Mouse (Mus musculus) common myeloid progenitor, adult 5-6 weeks (primary cell): ENCODE results near the gene Fmn2. TPM values are rescaled to one million over a fixed set of nuclear protein-coding genes. Genes with fewer than 3 reads are reported as not detected.

ENCODE experiments used
- ATAC-seq: replicated peaks from 2 replicates; pipeline ENCODE4 v1.8.0; 2016; ENCODE audit warnings: low read depth, mild to moderate bottlenecking, moderate TSS enrichment, inconsistent platforms; ENCODE audit not compliant: poor library complexity, severe bottlenecking
- total RNA-seq: library from RNA; stranded (forward); fragments of 200-1000, 187-1606 nt; gene quantifications from 2 replicates; pipeline ENCODE4 v1.2.3, GENCODE M21; 2017

The Fmn2 gene
- total RNA-seq, 1 experiment from 2014 or later: 0.59 TPM

GRCm38 (mm10) chr1:174649421-174649826 is 147.8 kb downstream of the Fmn2 start:
- ATAC-seq: no peak

- no peak for ATAC-seq
These were observed 152.9 kb downstream of the Fmn2 start for GRCm38 (mm10) chr1:174654565-174654964.

- no peak for ATAC-seq
These were observed 153.7 kb downstream of the Fmn2 start for GRCm38 (mm10) chr1:174655354-174655753.

DNA sequence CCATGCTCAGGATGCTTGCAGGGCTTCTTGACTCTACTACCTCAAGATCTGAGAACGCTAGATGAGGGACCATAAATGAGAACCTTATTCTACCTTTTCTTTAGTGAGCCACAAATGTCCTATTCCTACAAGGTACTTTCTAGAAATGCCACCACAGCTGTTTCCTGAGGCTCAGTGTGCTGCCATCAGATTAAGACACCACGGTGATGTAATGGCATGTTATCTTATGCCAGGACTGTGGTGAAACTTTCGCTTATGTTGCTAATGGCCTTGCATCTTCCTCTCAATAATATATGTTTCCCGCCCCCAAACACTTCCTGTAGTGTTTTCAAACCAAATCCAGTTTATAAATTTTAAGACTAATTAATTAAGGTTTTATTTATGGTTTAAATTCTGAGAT is 154.9 kb downstream of the Fmn2 start:
- peak; percentile 85 for ATAC-seq

DNA sequence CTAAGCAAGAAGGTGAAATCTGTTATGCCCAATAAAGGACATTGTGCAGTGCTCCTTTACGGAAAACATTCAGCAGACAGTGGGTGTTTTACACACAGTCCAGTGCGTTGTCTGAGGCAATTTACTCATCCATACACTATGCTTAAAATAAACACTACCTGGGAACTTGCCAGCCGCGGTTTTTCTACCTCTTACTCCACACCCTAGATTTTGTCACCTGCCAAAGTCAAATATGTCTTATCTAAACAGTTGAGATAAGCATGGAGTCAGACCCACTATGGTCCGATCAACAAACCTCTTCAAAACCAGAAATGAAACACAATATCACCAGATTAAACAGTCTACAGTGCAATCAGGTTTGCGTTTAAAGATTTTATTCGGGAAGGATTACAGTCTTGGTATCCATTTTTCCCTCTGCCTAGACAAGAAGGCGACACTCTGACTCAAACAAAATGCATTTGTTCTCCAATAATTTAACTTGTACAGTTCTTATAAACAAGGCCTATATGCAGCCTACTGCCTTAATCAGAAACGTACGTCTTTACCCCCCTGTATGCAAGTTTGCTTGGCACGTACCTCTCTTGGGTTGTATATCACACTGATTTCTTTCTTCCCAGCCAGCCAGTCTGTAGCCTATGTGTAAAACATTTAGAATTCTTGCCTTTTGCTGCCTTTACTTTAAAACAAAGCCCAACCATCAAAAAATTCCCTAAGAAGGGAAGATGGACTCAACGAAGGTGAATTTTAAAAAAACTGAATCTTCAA is 158.0 kb downstream of the Fmn2 start:
- no peak for ATAC-seq

GRCm38 (mm10) chr1:174665116-174665515 is 163.5 kb downstream of the Fmn2 start:
- no peak for ATAC-seq

- no peak for ATAC-seq
These were observed 167.5 kb downstream of the Fmn2 start for GRCm38 (mm10) chr1:174669132-174669531.

DNA sequence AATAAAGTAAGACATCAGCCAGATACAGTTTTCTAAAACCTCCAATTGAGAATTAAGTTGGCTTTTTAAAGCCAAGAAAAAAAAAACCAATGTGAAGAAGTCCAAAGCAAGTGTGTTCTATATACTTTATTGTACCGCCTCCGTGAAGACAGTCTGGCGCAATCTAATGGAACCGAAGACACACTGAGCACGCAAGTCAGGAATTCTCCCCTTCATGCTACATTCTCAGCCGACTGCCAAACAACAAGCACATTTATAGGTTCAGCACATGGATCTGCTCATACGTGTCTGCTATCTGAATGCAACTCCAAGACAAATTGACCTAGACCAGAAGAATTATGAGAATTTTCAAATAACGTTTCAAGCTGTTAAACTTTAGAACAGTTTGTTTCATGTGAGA is 169.2 kb downstream of the Fmn2 start:
- ATAC-seq: no peak

- ATAC-seq: peak; percentile 76
These were observed 173.0 kb downstream of the Fmn2 start for GRCm38 (mm10) chr1:174674586-174674985.

DNA sequence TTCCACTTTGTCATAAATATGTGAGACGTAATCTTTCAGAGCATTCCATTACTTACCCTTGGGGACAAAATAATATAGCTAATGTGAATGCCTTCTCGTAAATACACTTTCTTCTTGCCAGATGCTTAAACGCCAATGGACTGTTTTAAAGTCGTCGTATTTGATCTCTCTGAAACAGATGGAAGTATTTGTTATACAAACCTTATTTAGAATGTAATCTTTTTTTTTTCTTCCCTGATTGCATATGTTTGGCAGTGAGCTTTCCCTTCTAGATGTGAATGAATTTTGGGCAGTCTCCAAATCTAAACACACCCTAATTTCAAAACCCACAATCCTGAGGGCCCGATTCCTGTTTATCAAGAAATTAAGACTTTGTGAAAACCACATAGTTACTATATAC is 173.7 kb downstream of the Fmn2 start:
- no peak for ATAC-seq

GRCm38 (mm10) chr1:174676187-174676586 is 174.6 kb downstream of the Fmn2 start:
- ATAC-seq: no peak

DNA sequence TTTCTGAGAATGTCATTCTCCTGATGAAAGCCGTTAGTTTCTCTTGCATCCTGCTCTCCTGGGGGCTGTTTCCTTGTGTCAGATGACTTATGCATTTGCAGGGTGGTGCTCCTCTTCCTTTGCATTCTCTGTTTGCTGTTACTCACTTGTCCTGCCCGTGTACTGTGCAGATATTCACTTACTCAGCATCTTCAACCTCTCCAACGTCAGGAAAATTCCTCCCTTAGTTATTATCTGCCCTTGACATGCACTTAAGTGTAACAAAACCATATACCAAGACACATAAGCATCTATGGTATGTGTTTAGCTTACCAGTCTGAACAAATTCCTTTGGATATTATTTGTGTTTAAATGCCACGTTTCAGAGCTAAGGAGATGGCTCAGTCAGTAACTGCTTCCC is 175.6 kb downstream of the Fmn2 start:
- ATAC-seq: no peak

- no peak for ATAC-seq
These were observed 187.7 kb downstream of the Fmn2 start for GRCm38 (mm10) chr1:174689301-174689700.

DNA sequence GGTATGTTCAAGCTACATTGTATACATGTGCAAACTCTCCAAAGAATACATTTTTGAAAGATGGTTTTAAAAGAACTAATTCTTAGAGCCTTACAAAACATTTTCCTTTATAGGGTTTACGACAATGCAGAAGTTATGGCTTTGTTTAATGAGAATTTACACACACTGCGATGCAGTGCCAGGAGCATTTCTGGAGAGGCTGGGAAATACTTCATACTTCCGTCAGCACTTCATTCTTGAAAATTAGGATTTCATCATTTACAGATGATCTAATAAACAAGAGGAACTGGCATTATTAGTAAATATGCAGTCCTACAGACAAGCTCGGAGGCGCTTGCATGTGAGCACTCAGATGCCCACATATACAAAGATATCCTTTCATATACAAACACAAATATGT is 199.2 kb downstream of the Fmn2 start:
- no peak for ATAC-seq

DNA sequence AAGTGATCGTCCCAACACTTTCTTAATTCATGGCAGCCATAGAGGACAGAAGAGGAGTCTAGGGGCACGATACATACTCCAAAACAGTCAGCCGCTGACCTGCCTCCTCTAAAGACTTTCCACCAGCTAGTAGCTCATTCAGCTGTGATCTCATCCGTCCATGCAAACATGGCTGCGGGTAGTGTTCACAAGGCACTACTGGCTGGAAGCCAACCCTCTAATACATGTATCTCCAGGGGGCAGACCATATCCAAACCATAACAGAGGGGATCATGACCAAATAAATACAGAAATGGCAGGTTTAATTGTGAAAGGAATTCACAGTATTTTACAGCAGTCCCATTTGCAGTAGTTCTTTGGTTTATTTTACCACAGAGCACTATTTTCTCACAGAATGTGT is 200.2 kb downstream of the Fmn2 start:
- ATAC-seq: no peak

DNA sequence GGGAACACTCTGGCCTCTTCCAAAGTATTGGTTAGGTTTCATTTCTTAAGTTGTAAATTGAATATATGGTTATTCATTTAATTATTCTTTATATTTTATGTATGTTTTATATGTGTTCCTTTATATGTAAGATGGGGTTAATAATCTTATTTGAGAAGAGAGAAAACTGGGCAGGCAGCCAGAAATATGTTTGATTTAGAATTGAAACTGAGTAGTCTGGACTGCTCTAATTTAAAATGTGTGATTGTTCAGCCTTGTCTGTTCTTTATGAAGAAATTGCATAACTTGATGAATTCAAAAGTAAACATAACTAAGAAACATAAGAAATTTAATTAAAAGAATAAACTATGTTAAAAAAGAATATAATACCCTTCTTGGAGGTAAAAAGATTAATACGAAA is 202.3 kb downstream of the Fmn2 start:
- no peak for ATAC-seq

GRCm38 (mm10) chr1:174719729-174720458 is 218.3 kb downstream of the Fmn2 start:
- no peak for ATAC-seq

- ATAC-seq: no peak
These were observed 227.1 kb downstream of the Fmn2 start for GRCm38 (mm10) chr1:174728771-174729170.

DNA sequence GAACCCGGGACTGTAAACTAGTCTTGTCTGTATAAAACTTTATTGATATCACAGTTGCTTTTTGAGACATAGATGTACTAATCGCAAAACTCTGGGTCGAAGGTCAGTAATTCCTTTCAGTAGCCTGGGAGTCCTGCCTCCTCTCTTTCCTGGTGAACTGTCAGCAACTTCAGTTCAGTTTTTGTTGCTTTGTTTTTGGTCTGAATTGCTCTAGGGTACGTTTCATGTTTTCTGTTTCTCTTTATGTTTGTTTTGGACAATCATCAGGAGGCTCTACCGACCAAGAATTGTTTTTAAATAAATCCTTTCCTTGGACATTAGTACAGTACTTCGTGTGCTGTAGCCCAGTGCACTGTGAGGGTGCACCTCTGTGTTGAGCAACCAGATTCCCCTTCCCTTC is 231.1 kb downstream of the Fmn2 start:
- no peak for ATAC-seq

- no peak for ATAC-seq
These were observed 237.3 kb downstream of the Fmn2 start for GRCm38 (mm10) chr1:174738958-174739357.

DNA sequence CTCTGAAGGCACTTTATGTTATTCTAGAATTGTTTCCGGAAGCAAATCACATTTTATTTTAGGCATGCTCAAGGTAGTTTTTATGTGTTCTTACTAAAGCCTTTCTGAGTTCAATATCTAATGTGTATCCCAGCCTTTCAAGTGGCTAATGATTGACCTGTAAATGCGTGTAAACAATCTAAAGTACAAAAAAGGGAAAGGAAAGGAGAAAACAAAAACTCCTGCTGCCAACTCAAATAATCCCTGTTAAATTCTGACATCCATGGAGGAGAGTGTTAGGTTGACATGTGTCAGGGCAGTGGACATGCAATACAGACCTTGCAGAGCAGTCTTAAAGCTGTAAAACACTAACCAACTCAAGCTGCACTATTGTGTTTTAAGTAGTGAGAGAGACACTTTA is 241.0 kb downstream of the Fmn2 start:
- no peak for ATAC-seq

DNA sequence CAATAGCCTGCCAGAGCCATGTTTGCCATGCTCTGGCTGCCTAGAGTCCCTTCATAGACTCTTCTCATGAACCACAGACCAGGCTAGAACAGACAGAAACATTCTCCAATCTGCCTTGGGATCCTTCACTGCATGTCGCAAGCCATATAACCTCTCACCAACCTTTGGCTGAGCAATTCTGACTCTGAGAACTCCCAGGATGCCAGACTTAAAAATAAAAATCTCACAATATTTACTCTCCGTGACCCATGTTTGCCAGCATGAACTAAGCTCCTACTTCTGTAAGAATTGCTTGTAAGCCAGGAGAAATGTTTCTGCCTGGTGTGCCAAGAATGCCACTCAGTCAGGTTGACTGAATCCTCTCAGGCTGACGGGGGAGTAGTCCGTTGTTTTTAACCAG is 246.9 kb downstream of the Fmn2 start:
- no peak for ATAC-seq
